Mouse (Mus musculus): Measurements from ENCODE around the gene Tspan2.

DNA sequence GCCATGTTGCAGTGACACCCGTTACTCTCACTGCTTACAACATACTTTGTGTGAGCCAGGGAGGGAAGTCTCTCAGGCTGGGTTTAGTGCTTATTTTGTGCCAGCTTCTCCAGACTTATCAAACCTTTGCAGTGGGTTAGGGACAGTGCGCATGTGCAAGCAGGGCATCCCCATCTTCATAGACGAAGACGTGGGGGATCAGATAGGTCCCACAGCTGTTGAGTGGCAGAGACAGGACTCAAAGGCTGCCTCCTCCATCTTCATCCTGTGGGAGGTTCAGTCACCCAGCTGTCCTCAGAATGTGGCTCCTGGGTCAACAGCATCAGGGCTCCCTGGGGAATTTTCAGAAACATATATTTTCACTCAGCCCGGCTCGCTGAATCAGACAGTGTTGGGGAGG lies 2.1 kb downstream of the Tspan2 start:
- TF ChIP-seq CTCF (IDR thresholded peaks at IDR 0.05; ENCODE audit: low read depth) (no peak), EP300 (IDR thresholded peaks at IDR 0.05; ENCODE audit: low read depth) (no peak)
